Mouse (Mus musculus) 416B (cell line): ENCODE results near the gene Tmem169.

Experiments used
- DNase-seq: peaks from one replicate; pipeline ENCODE4 v3.0.0; 2011; ENCODE audit warnings: low read depth

The Tmem169 gene

GRCm38 (mm10) chr1:72286904-72287303 lies 2.7 kb downstream of the Tmem169 start:
- DNase-seq: no peak

- no peak for DNase-seq
Measured at GRCm38 (mm10) chr1:72287893-72288292, 3.7 kb downstream of the Tmem169 start.

- no peak for DNase-seq
Measured at GRCm38 (mm10) chr1:72288527-72289150, 4.5 kb downstream of the Tmem169 start.

GRCm38 (mm10) chr1:72290896-72291295 lies 6.7 kb downstream of the Tmem169 start:
- no peak for DNase-seq

GRCm38 (mm10) chr1:72291421-72291820 lies 7.3 kb downstream of the Tmem169 start:
- DNase-seq: no peak

GRCm38 (mm10) chr1:72291925-72292324 lies 7.8 kb downstream of the Tmem169 start:
- DNase-seq: no peak

- DNase-seq: no peak
Measured at GRCm38 (mm10) chr1:72293869-72294663, 9.9 kb downstream of the Tmem169 start.

GRCm38 (mm10) chr1:72295746-72296145 lies 11.6 kb downstream of the Tmem169 start:
- DNase-seq: no peak

GRCm38 (mm10) chr1:72301845-72302244 lies 17.7 kb downstream of the Tmem169 start:
- no peak for DNase-seq

GRCm38 (mm10) chr1:72306241-72306640 lies 22.1 kb downstream of the Tmem169 start:
- no peak for DNase-seq

GRCm38 (mm10) chr1:72306679-72307181 lies 22.6 kb downstream of the Tmem169 start:
- DNase-seq: no peak

GRCm38 (mm10) chr1:72307317-72307798 lies 23.2 kb downstream of the Tmem169 start, which contains the start of gene Xrcc5:
TSS of gene Xrcc5 (plus strand) at chr1:72307421.
- DNase-seq: peak; percentile 88

- no peak for DNase-seq
Measured at GRCm38 (mm10) chr1:72308919-72309318, 24.8 kb downstream of the Tmem169 start.

- peak; percentile 72 for DNase-seq
Measured at GRCm38 (mm10) chr1:72309744-72310424, 25.7 kb downstream of the Tmem169 start.

GRCm38 (mm10) chr1:72312701-72313398 lies 28.7 kb downstream of the Tmem169 start:
- no peak for DNase-seq

GRCm38 (mm10) chr1:72313399-72314039 lies 29.4 kb downstream of the Tmem169 start:
- DNase-seq: peak; percentile 64

GRCm38 (mm10) chr1:72315447-72315846 lies 31.3 kb downstream of the Tmem169 start:
- DNase-seq: no peak

GRCm38 (mm10) chr1:72316409-72316808 lies 32.2 kb downstream of the Tmem169 start:
- no peak for DNase-seq

GRCm38 (mm10) chr1:72316901-72317300 lies 32.7 kb downstream of the Tmem169 start:
- no peak for DNase-seq

- peak; percentile 69 for DNase-seq
Measured at GRCm38 (mm10) chr1:72320759-72321158, 36.6 kb downstream of the Tmem169 start.

GRCm38 (mm10) chr1:72323248-72323647 lies 39.1 kb downstream of the Tmem169 start:
- DNase-seq: no peak
